In genomic region chr8:22036137-22036536, GRCm38 (mm10) we compare ENCODE assay signal across 29 mouse cellular contexts. TPM values are rescaled to one million over a fixed set of nuclear protein-coding genes. Genes with fewer than 3 reads are reported as not detected.
DNase-seq lines count a peak whose midpoint lies in the region; ATAC-seq and TF ChIP-seq lines count a peak whose summit lies in the region.
"Had no signal": no experiment of that assay in that cellular context is flagged by ENCODE, and none has a peak within 500 bp of the region (broad histone marks: within the 10 kb centered on the region; RNA-seq: fewer than 3 reads in every experiment).

No protein-coding gene starts in this region.

- no peak for TF ChIP-seq POLR2A in liver, adult 2 months (IDR thresholded peaks at IDR 0.05; ENCODE audit: extremely low read depth, insufficient read depth, low read length)

- H3K4me1 ChIP-seq in liver, adult 2 months (ENCODE audit: control insufficient read depth, insufficient read depth, low read length), result peaks cover 20% of the 10 kb centered on the region
- H3K4me1 ChIP-seq in midbrain, embryonic 15.5 days, result peaks cover 11% of the 10 kb centered on the region
- H3K4me1 ChIP-seq: forebrain, embryonic 13.5 days had no signal

- H3K79me2 ChIP-seq in liver, adult 2 months (ENCODE audit: control insufficient read depth, insufficient read depth, low read length), result peaks cover 20% of the 10 kb centered on the region; the same call in 1 of the 2 replicates

- peak; percentile 42 for DNase-seq in cerebellum, adult 11-12 months
- no peak for DNase-seq in cerebellum, adult 11 months
- DNase-seq in liver, adult 2 months (ENCODE audit: extremely low read depth, low read depth, low spot score), result peak; percentile 74
- DNase-seq in liver, result no peak
- peak; percentile 35 for DNase-seq in cerebellum, adult 9-11 months
- DNase-seq in cerebellum, postnatal 25 days, result peak; percentile 17 to 28
- DNase-seq: adrenal gland, postnatal 10 days; adrenal gland, postnatal 36 days; B cell, adult 2 months; embryo, embryonic 11 days; gastrocnemius, adult 2 months; gastrocnemius, postnatal 14 days; heart, adult 18-20 months; heart, postnatal 10 days; heart, postnatal 36 days; kidney, adult 18-20 months had no signal

- no peaks in the 10 kb centered on the region for H3K27me3 ChIP-seq in liver, adult 2 months (ENCODE audit: control insufficient read depth, insufficient read depth, low read length)
- no peaks in the 10 kb centered on the region for H3K27me3 ChIP-seq in midbrain, embryonic 15.5 days (replicated peaks)
- H3K27me3 ChIP-seq: heart, embryonic 12.5 days had no signal

- H3K4me2 ChIP-seq in midbrain, embryonic 15.5 days, result no peak overlapping the region
- H3K4me2 ChIP-seq: embryonic facial prominence, embryonic 13.5 days; forebrain, embryonic 13.5 days; heart, embryonic 12.5 days; heart, embryonic 15.5 days; hindbrain, embryonic 14.5 days had no signal

- no peaks in the 10 kb centered on the region for H3K9me3 ChIP-seq in midbrain, embryonic 15.5 days
- H3K9me3 ChIP-seq: embryonic facial prominence, embryonic 10.5 days; embryonic facial prominence, embryonic 13.5 days; forebrain, embryonic 13.5 days; G1E; heart, embryonic 12.5 days; heart, embryonic 15.5 days had no signal

- H3K9ac ChIP-seq in liver, adult 2 months (ENCODE audit: low read depth, low read length), result no peak overlapping the region
- no peak overlapping the region for H3K9ac ChIP-seq in midbrain, embryonic 15.5 days
- H3K9ac ChIP-seq: embryonic facial prominence, embryonic 13.5 days; forebrain, embryonic 13.5 days; heart, embryonic 12.5 days; heart, embryonic 15.5 days; hindbrain, embryonic 14.5 days had no signal

- TF ChIP-seq CTCF in liver, adult 2 months (IDR thresholded peaks at IDR 0.05; ENCODE audit: low read depth, low read length), result no peak

- H3K27ac ChIP-seq in liver, adult 2 months (replicated peaks; ENCODE audit: insufficient read depth, low read depth, low read length), result peak overlapping the region; percentile 67
- no peak overlapping the region for H3K27ac ChIP-seq in midbrain, embryonic 15.5 days
- H3K27ac ChIP-seq: embryonic facial prominence, embryonic 10.5 days; embryonic facial prominence, embryonic 13.5 days; forebrain, embryonic 13.5 days; gastrocnemius, adult 2 months; heart, embryonic 15.5 days; hindbrain, embryonic 14.5 days; hindbrain, postnatal 0 days had no signal

- ATAC-seq in midbrain, embryonic 15.5 days (replicated peaks), result no peak
- ATAC-seq: forebrain, embryonic 13.5 days; forebrain, embryonic 16.5 days; hindbrain, postnatal 0 days; inflammation-experienced regulatory T-cells, adult 6 months; Patski had no signal

- H3K36me3 ChIP-seq in liver, adult 2 months (ENCODE audit: control insufficient read depth, insufficient read depth, low read length), result no peaks in the 10 kb centered on the region
- H3K36me3 ChIP-seq in midbrain, embryonic 15.5 days (replicated peaks), result no peaks in the 10 kb centered on the region
- H3K36me3 ChIP-seq: embryonic facial prominence, embryonic 10.5 days; embryonic facial prominence, embryonic 13.5 days; heart, embryonic 12.5 days; heart, embryonic 15.5 days had no signal

- WGBS in liver, adult 2 months, result 53% methylated on average over 9 of the region's 9 CpGs
- 90% methylated on average over 9 of the region's 9 CpGs for WGBS in midbrain, embryonic 15.5 days

- no peak overlapping the region for H3K4me3 ChIP-seq in liver, adult 2 months (ENCODE audit: insufficient read depth, low read depth, low read length)
- H3K4me3 ChIP-seq in midbrain, embryonic 15.5 days, result no peak overlapping the region
- H3K4me3 ChIP-seq: embryonic facial prominence, embryonic 10.5 days; embryonic facial prominence, embryonic 13.5 days; erythroblast, embryonic 14.5 days; forebrain, embryonic 13.5 days; gastrocnemius, adult 2 months; heart, embryonic 12.5 days; heart, embryonic 15.5 days had no signal

RNA-seq across cellular contexts. Expression of gene Atp7b, which starts 24.0 kb away (rescaled TPM):
- 9.8 and 14.5 TPM in 2 replicates for total RNA-seq in liver, adult 2 months (2014; rRNA removed)
- 10.7 and 12.5 TPM in 2 replicates for polyA plus RNA-seq in liver, adult 2 months (2012; rRNA removed)
- polyA plus RNA-seq in midbrain, embryonic 15.5 days (2015; fragmentation: Nextera tagmentation; extraction: Ambion mirVana), result 1.5 and 1.6 TPM in 2 replicates

RNA-seq across cellular contexts. Expression of gene Alg11, which starts 24.4 kb away (rescaled TPM):
- 15.2 and 22.2 TPM in 2 replicates for total RNA-seq in liver, adult 2 months (2014; rRNA removed)
- polyA plus RNA-seq in liver, adult 2 months (2012; rRNA removed), result 4.8 and 11.6 TPM in 2 replicates
- 37.8 and 43.2 TPM in 2 replicates for polyA plus RNA-seq in midbrain, embryonic 15.5 days (2015; fragmentation: Nextera tagmentation; extraction: Ambion mirVana)

Comparison
In these comparisons a context has a peak if more than half of its experiments do, and no peak if none do; other contexts are left out.
1. DNase-seq: peak in cerebellum, adult 11-12 months (single experiment), liver, adult 2 months (single experiment), cerebellum, adult 9-11 months (single experiment) and cerebellum, postnatal 25 days (2 of 2); none in cerebellum, adult 11 months (single experiment) and liver (single experiment).